In the genomic region with DNA sequence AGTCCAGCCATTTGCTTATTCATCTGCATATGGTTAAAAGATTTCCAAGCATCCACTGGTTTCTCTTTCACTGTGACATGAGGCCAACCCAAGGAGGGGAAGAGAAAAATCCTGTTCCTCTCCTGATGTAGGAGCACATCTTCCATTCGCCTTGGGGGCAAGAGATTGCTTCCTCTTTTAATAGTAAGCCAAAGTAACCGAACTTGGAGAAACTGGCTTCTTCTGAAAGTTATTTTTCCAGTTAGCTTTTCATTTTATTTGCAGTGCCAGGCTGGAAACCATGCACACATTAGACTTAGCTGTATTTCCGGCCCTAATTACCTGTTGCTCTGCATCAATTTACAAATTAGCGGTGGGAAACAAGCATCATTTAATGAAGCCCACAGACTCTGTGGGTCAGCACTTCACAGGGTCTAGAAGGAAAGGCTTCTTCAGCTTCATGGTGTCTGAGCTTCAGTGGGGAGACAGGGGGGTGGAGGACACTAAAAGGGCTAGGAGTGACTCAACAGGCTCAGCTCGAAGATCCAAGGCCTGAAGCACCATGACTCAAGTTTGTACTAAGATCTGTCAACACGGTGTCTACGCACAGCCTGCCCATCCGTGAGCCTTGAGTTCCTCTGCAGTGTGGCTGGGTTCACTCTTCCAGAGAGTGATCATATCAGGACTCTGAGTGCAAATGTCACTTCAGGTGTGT, we compare ENCODE assay signal across 15 mouse cellular contexts. TPM values are rescaled to one million over a fixed set of nuclear protein-coding genes. Genes with fewer than 3 reads are reported as not detected.
DNase-seq lines count a peak whose midpoint lies in the region; ATAC-seq lines count a peak whose summit lies in the region.
"Had no signal": no experiment of that assay in that cellular context is flagged by ENCODE, and none has a peak within 500 bp of the region (broad histone marks: within the 10 kb centered on the region; RNA-seq: fewer than 3 reads in every experiment).

No protein-coding gene starts in this region.

- peaks cover 17% of the 10 kb centered on the region for H3K4me1 ChIP-seq in embryonic facial prominence, embryonic 14.5 days (ENCODE audit: control insufficient read depth, insufficient read depth, low read length)
- H3K4me1 ChIP-seq: hindbrain, embryonic 12.5 days; midbrain, embryonic 15.5 days had no signal

- no peak overlapping the region for H3K4me2 ChIP-seq in embryonic facial prominence, embryonic 14.5 days (ENCODE audit: low read depth, low read length)
- H3K4me2 ChIP-seq: hindbrain, embryonic 12.5 days; limb, embryonic 13.5 days; midbrain, embryonic 15.5 days had no signal

- H3K36me3 ChIP-seq in embryonic facial prominence, embryonic 14.5 days (ENCODE audit: control insufficient read depth, insufficient read depth, low read length): no peaks in the 10 kb centered on the region
- H3K36me3 ChIP-seq in macrophage (ENCODE audit: inconsistent target): no peaks in the 10 kb centered on the region
- H3K36me3 ChIP-seq: hindbrain, embryonic 12.5 days; limb, embryonic 13.5 days; midbrain, embryonic 15.5 days had no signal

- H3K9me3 ChIP-seq in embryonic facial prominence, embryonic 14.5 days (ENCODE audit: control insufficient read depth, low read length): peaks cover 5% of the 10 kb centered on the region; the same call in 1 of the 2 replicates
- H3K9me3 ChIP-seq: hindbrain, embryonic 12.5 days; midbrain, embryonic 15.5 days had no signal

- DNase-seq in heart, adult 18-20 months: peak; percentile 28 to 35
- no peak for DNase-seq in heart, postnatal 4 days
- peak; percentile 76 for DNase-seq in NIH3T3 (ENCODE audit: low read depth)
- no peak for DNase-seq in embryonic facial prominence, embryonic 14.5 days (ENCODE audit: low spot score)
- DNase-seq in urinary bladder, postnatal 4 days (ENCODE audit: low spot score in 2 of 2): no peak
- DNase-seq in kidney, postnatal 36 days: no peak
- DNase-seq: kidney, adult 8-10 months; layer of hippocampus, adult 9-11 months; lung, postnatal 14 days had no signal

- no peak overlapping the region for H3K9ac ChIP-seq in embryonic facial prominence, embryonic 14.5 days (ENCODE audit: low read depth, low read length)
- H3K9ac ChIP-seq: hindbrain, embryonic 12.5 days; limb, embryonic 13.5 days; midbrain, embryonic 15.5 days had no signal

- no peak overlapping the region for H3K4me3 ChIP-seq in embryonic facial prominence, embryonic 14.5 days (ENCODE audit: low read depth, low read length)
- no peak overlapping the region for H3K4me3 ChIP-seq in macrophage (ENCODE audit: inconsistent target)
- H3K4me3 ChIP-seq: hindbrain, embryonic 12.5 days; limb, embryonic 13.5 days; midbrain, embryonic 15.5 days had no signal

- H3K79me2 ChIP-seq in macrophage (ENCODE audit: inconsistent target): no peaks in the 10 kb centered on the region

- 65% methylated on average over 8 of the region's 8 CpGs for WGBS in embryonic facial prominence, embryonic 14.5 days
- WGBS in macrophage (ENCODE audit: missing documents): 62% methylated on average over 8 of the region's 8 CpGs

- no peak for ATAC-seq in embryonic facial prominence, embryonic 14.5 days (ENCODE audit: low read depth)
- no peak for ATAC-seq in erythroid progenitor cell, adult 5-6 weeks (replicated peaks; ENCODE audit: low FRiP score, poor library complexity, severe bottlenecking)
- ATAC-seq: CD4-positive, CD25-positive, alpha-beta regulatory T cell, adult 4 months; midbrain, embryonic 15.5 days had no signal

- H3K27ac ChIP-seq in embryonic facial prominence, embryonic 14.5 days (replicated peaks; ENCODE audit: low read depth, low read length): peak overlapping the region; percentile 31
- 0 out of 2 replicates have a peak overlapping the region, but pooled peaks have one; percentile 13 for H3K27ac ChIP-seq in macrophage
- H3K27ac ChIP-seq: hindbrain, embryonic 12.5 days; limb, embryonic 13.5 days; midbrain, embryonic 15.5 days had no signal

- no peaks in the 10 kb centered on the region for H3K27me3 ChIP-seq in embryonic facial prominence, embryonic 14.5 days (replicated peaks; ENCODE audit: control insufficient read depth, insufficient read depth, low read length)
- H3K27me3 ChIP-seq: hindbrain, embryonic 12.5 days; limb, embryonic 13.5 days; midbrain, embryonic 15.5 days had no signal

RNA-seq across cellular contexts. Expression of gene Cnn3, which starts 54.6 kb away (rescaled TPM):
- 10 to 100 TPM; 37.4 to 41.5 TPM for total RNA-seq in heart, adult 18-20 months (2021)
- total RNA-seq in heart, postnatal 4 days (2021): 100 to 1,000 TPM; 162 to 167 TPM
- polyA plus RNA-seq in embryonic facial prominence, embryonic 14.5 days (2014; fragmentation: Nextera tagmentation; extraction: Ambion mirVana): 870 and 944 TPM in 2 replicates
- 10 to 100 TPM in 2 of 26 experiments, 1 to 10 TPM in 5, under 1 TPM in 5, not detected in 14; 0.33 to 61.3 (median 1.4) TPM for total RNA-seq in macrophage (2018; cell fraction: chromatin; rRNA removed)
- 10 to 100 TPM in 1 of 26 experiments, 1 to 10 TPM in 1, under 1 TPM in 23, not detected in 1; 0.13 to 15.7 (median 0.58) TPM for total RNA-seq in macrophage (2018; cell fraction: cytosol; rRNA removed)
- total RNA-seq in macrophage (2018; cell fraction: nucleus; rRNA removed): 10 to 100 TPM in 2 of 26 experiments, 1 to 10 TPM in 3, under 1 TPM in 10, not detected in 11; 0.31 to 64.4 (median 0.77) TPM
- polyA plus RNA-seq in macrophage (2018): 0.22 to 0.61 TPM (median 0.36 TPM) in 3 replicates
- total RNA-seq in erythroid progenitor cell, adult 5-6 weeks (2015; ENCODE audit: low replicate concordance): 9.7 and 41.1 TPM in 2 replicates
- 13.6 and 36.1 TPM in 2 replicates for total RNA-seq in erythroid progenitor cell, adult 5-6 weeks (2017; ENCODE audit: low replicate concordance)

Comparison
In these comparisons a context has a peak if more than half of its experiments do, and no peak if none do; other contexts are left out.
1. DNase-seq: peak in heart, adult 18-20 months (2 of 2) and NIH3T3 (single experiment); none in heart, postnatal 4 days (single experiment), embryonic facial prominence, embryonic 14.5 days (single experiment), urinary bladder, postnatal 4 days (0 of 2) and kidney, postnatal 36 days (0 of 2).